ENCODE assay signal across 21 mouse cellular contexts in genomic region chr2:5888865-5889264, GRCm38 (mm10). TPM values are rescaled to one million over a fixed set of nuclear protein-coding genes. Genes with fewer than 3 reads are reported as not detected.
"Had no signal": no experiment of that assay in that cellular context is flagged by ENCODE, and none has a peak within 500 bp of the region (broad histone marks: within the 10 kb centered on the region; RNA-seq: fewer than 3 reads in every experiment).

No protein-coding gene starts in this region.

- DNase-seq: liver, postnatal 0 days; lung, adult 2 months; lung, postnatal 14 days; lung, postnatal 36 days; retina, postnatal 1 day; right cerebral cortex, postnatal 25 days; right cerebral cortex, postnatal 4 days; spleen, adult 18-20 months; thymus, adult 2 months; thymus, postnatal 25 days; thymus, postnatal 4 days had no signal

- H3K27ac ChIP-seq: liver, embryonic 15.5 days; lung, embryonic 15.5 days; macrophage; midbrain, embryonic 13.5 days; midbrain, embryonic 15.5 days; neural tube, embryonic 13.5 days; neural tube, embryonic 15.5 days had no signal

- H3K27me3 ChIP-seq: liver, embryonic 15.5 days; lung, embryonic 15.5 days; midbrain, embryonic 13.5 days; midbrain, embryonic 15.5 days; neural tube, embryonic 13.5 days; neural tube, embryonic 15.5 days had no signal

- H3K9me3 ChIP-seq: liver, embryonic 15.5 days; lung, embryonic 15.5 days; midbrain, embryonic 13.5 days; midbrain, embryonic 15.5 days; neural tube, embryonic 13.5 days; neural tube, embryonic 15.5 days had no signal

- H3K4me2 ChIP-seq: liver, embryonic 15.5 days; lung, embryonic 15.5 days; midbrain, embryonic 11.5 days; midbrain, embryonic 13.5 days; midbrain, embryonic 15.5 days; neural tube, embryonic 13.5 days; neural tube, embryonic 15.5 days had no signal

- H3K4me3 ChIP-seq: liver, embryonic 15.5 days; lung, embryonic 15.5 days; midbrain, embryonic 13.5 days; midbrain, embryonic 15.5 days; neural tube, embryonic 13.5 days; neural tube, embryonic 15.5 days had no signal

- H3K9ac ChIP-seq: liver, embryonic 15.5 days; liver, postnatal 0 days; lung, embryonic 15.5 days; midbrain, embryonic 13.5 days; midbrain, embryonic 15.5 days; neural tube, embryonic 13.5 days; neural tube, embryonic 15.5 days had no signal

- ATAC-seq: liver, postnatal 0 days; lung, postnatal 0 days; midbrain, embryonic 13.5 days; midbrain, embryonic 15.5 days had no signal

RNA-seq across cellular contexts. Expression of gene Gm13199, which starts 26.1 kb away (rescaled TPM):
- total RNA-seq: monocyte, adult 5-6 weeks had no signal
- polyA plus RNA-seq: macrophage had no signal

RNA-seq across cellular contexts. Expression of gene Dhtkd1, which starts 53.7 kb away (rescaled TPM):
- total RNA-seq: monocyte, adult 5-6 weeks had no signal
